Mouse (Mus musculus): ENCODE data around the gene Hist1h2bc. TPM values are rescaled to one million over a fixed set of nuclear protein-coding genes. Genes with fewer than 3 reads are reported as not detected.
"Not testable (repeated sequence)": the region's sequence is repeated elsewhere in the genome, so short reads cannot be mapped to it uniquely, and the experiment has no call there.

Gene Hist1h2bc
- total RNA-seq, 2 experiments from 2014 or later, result 92.5 to 95.2 TPM

- DNase-seq (ENCODE audit: low spot score in 2 of 2), result no peak
Measured at GRCm38 (mm10) chr13:23698996-23699395, 15.0 kb downstream of the Hist1h2bc start.

- DNase-seq (ENCODE audit: low spot score in 2 of 2), result no peak
Measured at GRCm38 (mm10) chr13:23699767-23700166, 15.8 kb downstream of the Hist1h2bc start.

- DNase-seq (ENCODE audit: low spot score in 2 of 2), result peak in 1 of 2 experiments; percentile 44
Measured at GRCm38 (mm10) chr13:23700786-23701520, 17.0 kb downstream of the Hist1h2bc start.

- no peak for DNase-seq (ENCODE audit: low spot score in 2 of 2)
Measured at GRCm38 (mm10) chr13:23702220-23702619, 18.2 kb downstream of the Hist1h2bc start.

GRCm38 (mm10) chr13:23702801-23703200, 18.8 kb downstream of the Hist1h2bc start:
- DNase-seq (ENCODE audit: low spot score in 2 of 2), result not testable (repeated sequence)

GRCm38 (mm10) chr13:23705751-23706356, 21.9 kb downstream of the Hist1h2bc start:
- no peak for DNase-seq (ENCODE audit: low spot score in 2 of 2)

GRCm38 (mm10) chr13:23706771-23707170, 22.8 kb downstream of the Hist1h2bc start:
- no peak for DNase-seq (ENCODE audit: low spot score in 2 of 2)

- no peak for DNase-seq (ENCODE audit: low spot score in 2 of 2)
Measured at GRCm38 (mm10) chr13:23708041-23708440, 24.0 kb downstream of the Hist1h2bc start.

GRCm38 (mm10) chr13:23708654-23709053, 24.7 kb downstream of the Hist1h2bc start:
- DNase-seq (ENCODE audit: low spot score in 2 of 2), result no peak

GRCm38 (mm10) chr13:23709714-23710373, 25.8 kb downstream of the Hist1h2bc start:
- DNase-seq (ENCODE audit: low spot score in 2 of 2), result no peak

GRCm38 (mm10) chr13:23710374-23711089, 26.5 kb downstream of the Hist1h2bc start, which contains the start of gene Hfe:
TSS of gene Hfe (minus strand) at chr13:23710854.
- peak in 1 of 2 experiments; percentile 30 for DNase-seq (ENCODE audit: low spot score in 2 of 2)

GRCm38 (mm10) chr13:23716261-23717042, 32.5 kb downstream of the Hist1h2bc start:
- DNase-seq (ENCODE audit: low spot score in 2 of 2), result no peak

- DNase-seq (ENCODE audit: low spot score in 2 of 2), result no peak
Measured at GRCm38 (mm10) chr13:23717176-23717575, 33.2 kb downstream of the Hist1h2bc start.

GRCm38 (mm10) chr13:23717593-23718245, 33.7 kb downstream of the Hist1h2bc start:
- not testable (repeated sequence) for DNase-seq (ENCODE audit: low spot score in 2 of 2)

GRCm38 (mm10) chr13:23724239-23724638, 40.2 kb downstream of the Hist1h2bc start:
- DNase-seq (ENCODE audit: low spot score in 2 of 2), result no peak

- no peak for DNase-seq (ENCODE audit: low spot score in 2 of 2)
Measured at GRCm38 (mm10) chr13:23725213-23725612, 41.2 kb downstream of the Hist1h2bc start.

GRCm38 (mm10) chr13:23728472-23729191, 44.6 kb downstream of the Hist1h2bc start:
- no peak for DNase-seq (ENCODE audit: low spot score in 2 of 2)

- no peak for DNase-seq (ENCODE audit: low spot score in 2 of 2)
Measured at GRCm38 (mm10) chr13:23729192-23729525, 45.2 kb downstream of the Hist1h2bc start.

- no peak for DNase-seq (ENCODE audit: low spot score in 2 of 2)
Measured at GRCm38 (mm10) chr13:23729706-23730105, 45.7 kb downstream of the Hist1h2bc start.

Data from adrenal gland, postnatal 4 days (tissue).